Mouse (Mus musculus): Measurements from ENCODE around the gene Atxn7l2. TPM values are rescaled to one million over a fixed set of nuclear protein-coding genes. Genes with fewer than 3 reads are reported as not detected.

Gene Atxn7l2
- total RNA-seq, 2 experiments from 2014 or later, result 20.5 to 32.5 TPM

- peak in 1 of 2 experiments; percentile 2 for DNase-seq (ENCODE audit: low spot score in 2 of 2)
- intact Hi-C loops (cut with DNase I), result no loop called here
Observed at GRCm38 (mm10) chr3:108209001-108209400, 1.7 kb downstream of the Atxn7l2 start.

GRCm38 (mm10) chr3:108206731-108207375 lies 3.9 kb downstream of the Atxn7l2 start:
- intact Hi-C loops (cut with DNase I), result no loop called here
- DNase-seq (ENCODE audit: low spot score in 2 of 2), result peak in 1 of 2 experiments; percentile 24

- intact Hi-C loops (cut with DNase I), result no loop called here
Observed at GRCm38 (mm10) chr3:108205601-108206000, 5.1 kb downstream of the Atxn7l2 start.

GRCm38 (mm10) chr3:108204470-108204869 lies 6.3 kb downstream of the Atxn7l2 start:
- DNase-seq (ENCODE audit: low spot score in 2 of 2), result no peak
- intact Hi-C loops (cut with DNase I), result loop anchor here (1.0 kb wide), 1 partner anchor 41 kb away; no protein-coding TSS in a partner anchor

More at GRCm38 (mm10) chr3:108205601-108206000, 5.1 kb downstream of the Atxn7l2 start:
- no peak for DNase-seq (ENCODE audit: low spot score in 2 of 2)

DNA sequence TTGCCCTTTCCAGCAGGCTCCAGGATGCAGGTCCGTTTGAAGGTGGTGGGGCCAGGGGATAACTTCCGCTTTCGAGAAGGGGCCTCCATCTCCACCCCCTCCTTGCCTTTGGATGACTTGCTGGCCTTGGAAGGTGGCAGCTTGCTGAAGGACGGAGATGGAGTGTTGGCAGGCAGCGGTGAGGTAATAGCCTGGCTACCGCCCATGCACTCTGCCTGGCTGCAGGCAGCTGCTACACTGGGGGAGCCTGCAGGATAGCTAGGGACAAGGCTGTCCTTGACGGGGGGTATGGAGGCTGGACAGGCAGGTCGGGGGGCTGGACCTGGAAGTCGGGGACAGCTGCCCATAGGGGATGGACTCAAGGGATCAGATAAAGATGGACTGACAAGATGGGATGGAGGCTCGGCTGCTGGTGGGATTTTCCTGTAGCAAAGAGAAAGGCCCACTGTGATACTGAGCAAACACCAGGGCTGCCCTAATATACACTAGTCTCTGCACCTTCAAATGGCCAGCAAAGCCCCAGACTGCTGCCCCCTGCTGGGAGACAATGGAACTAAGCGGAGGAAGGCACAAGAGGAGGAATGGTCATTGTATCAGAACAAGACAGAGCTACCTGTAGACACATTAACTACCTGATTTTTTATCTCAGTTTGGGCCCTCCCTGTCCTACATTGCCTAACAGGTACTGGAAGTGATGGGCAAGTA lies 7.0 kb downstream of the Atxn7l2 start:
- intact Hi-C loops (cut with DNase I), result loop anchor here (1.0 kb wide), 1 partner anchor 40 kb away; no protein-coding TSS in a partner anchor
- peak; percentile 74 to 79 for DNase-seq (ENCODE audit: low spot score in 2 of 2)

DNA sequence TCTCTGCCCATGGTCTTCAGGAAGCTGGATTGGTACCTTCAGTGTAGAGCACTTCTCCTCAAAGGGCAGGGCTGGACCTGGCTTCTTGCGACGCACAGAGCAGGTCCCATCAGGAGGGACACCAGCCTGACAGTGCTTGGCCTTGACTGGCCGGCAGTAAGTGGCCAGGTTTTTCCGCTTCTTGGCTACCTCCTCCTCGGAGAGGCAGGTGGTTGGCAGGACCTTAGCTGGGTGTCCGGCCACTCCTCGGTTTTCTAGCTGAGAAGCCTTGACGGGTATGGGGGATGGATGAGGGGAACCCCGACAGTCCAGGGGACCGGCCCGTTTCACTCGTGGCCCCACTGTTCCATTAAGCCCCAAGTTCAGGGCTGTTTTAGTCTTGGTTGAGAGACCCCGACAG lies 7.5 kb downstream of the Atxn7l2 start:
- intact Hi-C loops (cut with DNase I), result no loop called here
- peak in 1 of 2 experiments; percentile 7 for DNase-seq (ENCODE audit: low spot score in 2 of 2)

DNA sequence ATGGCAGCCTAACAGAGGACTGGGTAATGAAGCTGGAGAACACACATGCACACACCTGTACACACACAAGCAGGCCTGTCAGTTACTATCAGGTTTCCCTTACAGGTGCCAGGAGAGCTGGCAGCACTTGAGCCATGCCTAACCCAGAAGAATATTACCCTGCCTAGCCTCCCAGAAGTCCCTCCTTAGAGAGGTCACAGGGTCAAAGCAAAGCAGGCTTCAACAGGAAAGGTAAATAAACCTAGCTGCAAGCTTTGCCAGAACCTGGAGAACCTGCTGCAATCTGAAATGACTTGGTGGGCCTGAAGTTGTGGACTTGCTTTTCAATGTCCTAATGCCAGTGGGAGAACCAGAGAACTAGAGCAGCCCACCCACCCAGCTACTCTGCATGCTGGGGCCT lies 8.2 kb downstream of the Atxn7l2 start:
- DNase-seq (ENCODE audit: low spot score in 2 of 2), result peak in 1 of 2 experiments; percentile 5
- intact Hi-C loops (cut with DNase I), result no loop called here

DNA sequence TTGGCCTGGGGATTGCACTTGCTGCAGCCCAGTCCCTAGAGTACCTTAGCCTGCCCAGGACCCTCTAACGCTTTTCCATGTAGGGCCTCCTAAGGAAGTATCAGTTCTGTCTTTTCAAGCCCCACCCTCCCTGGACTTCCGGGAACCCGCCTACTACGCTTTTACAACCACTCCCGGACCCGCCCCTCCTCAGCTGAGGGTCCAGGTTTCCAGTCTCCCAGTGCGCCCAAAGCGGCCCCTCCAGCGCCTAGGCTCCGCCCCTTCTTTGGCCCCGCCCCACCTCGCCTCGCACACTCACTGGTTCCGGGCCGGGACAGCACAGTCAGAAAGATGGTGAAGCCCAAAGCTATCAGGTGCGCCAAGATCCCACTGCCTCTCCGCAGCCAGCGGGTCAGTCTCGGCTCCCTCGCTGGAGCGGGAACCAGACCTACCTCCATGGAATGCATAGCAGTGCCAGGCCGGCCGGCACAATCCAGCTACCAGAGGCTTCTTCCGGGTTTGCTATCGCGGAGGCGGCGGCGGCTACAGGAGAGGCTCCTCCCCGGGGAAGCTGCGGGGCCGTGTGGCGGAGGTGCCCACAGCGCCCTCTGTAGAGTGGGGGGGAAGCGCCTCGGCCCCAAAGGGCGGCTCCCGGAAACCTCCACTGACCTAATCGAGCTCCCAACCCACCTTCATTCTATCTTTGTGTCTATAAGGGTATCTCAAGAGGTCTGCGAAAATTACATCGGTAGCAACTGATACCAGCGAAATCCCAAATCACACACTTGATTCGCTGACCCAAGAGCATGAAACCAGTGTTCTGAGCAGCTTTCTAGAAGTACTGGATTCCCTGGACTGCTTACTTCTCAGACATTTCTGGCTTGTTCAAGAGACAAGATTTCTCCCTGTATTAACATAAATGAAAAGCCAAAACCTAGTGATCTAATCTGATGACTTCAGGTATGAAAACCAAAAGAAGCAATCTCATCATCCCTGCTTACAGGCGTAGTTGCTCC lies 10.1 kb downstream of the Atxn7l2 start, which contains the start of gene Cyb561d1:
Gene Cyb561d1, minus strand, starts transcription at position 884 of the 995 bp plus-strand sequence.
- intact Hi-C loops (cut with DNase I), result no loop called here
- DNase-seq (ENCODE audit: low spot score in 2 of 2), result peak; percentile 89 to 90

DNA sequence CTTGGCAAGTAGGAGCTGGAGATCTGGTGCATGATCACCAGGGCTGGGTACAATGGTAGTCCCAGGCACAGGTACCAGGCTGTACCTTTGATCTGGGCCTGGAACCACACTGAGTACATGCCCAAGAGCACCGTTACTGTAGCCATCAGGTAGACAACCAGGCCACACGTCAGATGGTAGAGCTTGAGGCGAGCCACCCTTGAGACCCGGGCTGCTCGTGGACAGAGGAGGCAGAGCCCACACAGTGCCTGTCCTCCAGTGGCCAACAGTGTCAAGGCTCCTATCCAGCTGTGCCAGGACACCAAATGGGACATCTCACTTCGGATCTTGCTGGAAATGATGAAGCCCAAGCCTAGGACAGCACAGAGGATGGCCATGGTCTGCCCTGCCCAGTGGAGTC lies 11.5 kb downstream of the Atxn7l2 start:
- no peak for DNase-seq (ENCODE audit: low spot score in 2 of 2)
- intact Hi-C loops (cut with DNase I), result no loop called here

GRCm38 (mm10) chr3:108197066-108197497 lies 13.7 kb downstream of the Atxn7l2 start:
- peak; percentile 83 to 87 for DNase-seq (ENCODE audit: low spot score in 2 of 2)
- intact Hi-C loops (cut with DNase I), result no loop called here

GRCm38 (mm10) chr3:108195941-108196590 lies 14.7 kb downstream of the Atxn7l2 start:
- intact Hi-C loops (cut with DNase I), result no loop called here
- DNase-seq (ENCODE audit: low spot score in 2 of 2), result peak; percentile 44 to 57

GRCm38 (mm10) chr3:108195287-108195686 lies 15.4 kb downstream of the Atxn7l2 start:
- DNase-seq (ENCODE audit: low spot score in 2 of 2), result no peak
- intact Hi-C loops (cut with DNase I), result no loop called here

- intact Hi-C loops (cut with DNase I), result no loop called here
- DNase-seq (ENCODE audit: low spot score in 2 of 2), result peak in 1 of 2 experiments; percentile 13
Observed at GRCm38 (mm10) chr3:108193686-108194085, 17.0 kb downstream of the Atxn7l2 start.

- peak in 1 of 2 experiments; percentile 10 for DNase-seq (ENCODE audit: low spot score in 2 of 2)
- intact Hi-C loops (cut with DNase I), result no loop called here
Observed at GRCm38 (mm10) chr3:108189897-108190296, 20.8 kb downstream of the Atxn7l2 start.

- peak in 1 of 2 experiments; percentile 4 for DNase-seq (ENCODE audit: low spot score in 2 of 2)
- intact Hi-C loops (cut with DNase I), result no loop called here
Observed at GRCm38 (mm10) chr3:108188716-108189490, 21.8 kb downstream of the Atxn7l2 start.

- DNase-seq (ENCODE audit: low spot score in 2 of 2), result peak in 1 of 2 experiments; percentile 17
- intact Hi-C loops (cut with DNase I), result no loop called here
Observed at GRCm38 (mm10) chr3:108187111-108187795, 23.5 kb downstream of the Atxn7l2 start.

DNA sequence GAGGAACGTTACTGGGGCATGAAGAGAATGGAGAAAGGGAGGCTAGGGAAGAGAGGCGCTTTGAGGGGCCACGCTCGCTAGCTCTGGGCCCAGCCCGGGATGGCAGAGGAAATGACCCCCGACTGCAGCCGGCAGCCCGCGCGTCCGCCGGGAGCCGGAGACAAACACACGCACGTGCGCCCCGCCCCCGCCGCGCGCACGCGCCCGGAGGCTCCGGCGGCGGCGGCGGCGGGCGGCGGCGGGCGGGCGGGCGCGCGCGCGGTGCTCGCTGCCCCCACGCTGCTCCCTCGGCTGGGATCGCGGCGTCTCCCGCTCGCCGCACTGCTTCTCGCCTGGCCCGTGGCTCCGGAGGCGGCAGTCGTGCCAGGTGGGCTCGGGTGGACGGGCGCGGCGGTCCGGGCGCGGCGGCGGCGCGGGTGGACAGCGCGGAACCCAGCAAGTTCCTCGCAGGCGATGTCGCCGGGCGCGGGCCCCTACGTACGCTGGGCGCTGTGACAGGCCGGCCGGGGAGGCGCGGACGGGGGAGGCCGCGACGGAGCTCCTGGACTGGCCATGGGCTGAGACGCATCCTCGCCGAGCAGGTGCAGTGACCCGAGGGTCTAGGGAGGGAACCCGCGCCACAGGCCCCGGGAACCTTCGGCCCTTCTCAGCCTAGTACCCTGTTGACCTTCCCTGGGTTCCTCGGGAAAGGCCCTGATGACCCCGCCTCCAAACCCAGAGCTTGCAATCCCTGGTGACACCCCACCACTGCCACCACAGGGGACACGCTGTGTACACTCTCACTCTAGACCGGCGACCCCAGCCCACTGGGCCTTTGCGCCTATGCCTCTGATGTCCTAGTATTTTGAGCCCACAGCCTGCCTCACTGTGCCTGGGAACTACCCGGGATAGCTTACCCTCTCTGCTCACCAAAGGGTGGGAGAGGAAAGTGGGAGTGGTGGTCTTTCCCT lies 24.4 kb downstream of the Atxn7l2 start, which contains the start of gene Amigo1:
Gene Amigo1, plus strand, starts transcription at position 238 of the 950 bp plus-strand sequence.
- intact Hi-C loops (cut with DNase I), result no loop called here

More for the DNA sequence above, 24.4 kb downstream of the Atxn7l2 start, which contains the start of gene Amigo1:
- DNase-seq (ENCODE audit: low spot score in 2 of 2), result peak; percentile 72 to 79
